Mouse (Mus musculus): Measurements from ENCODE around the gene Grin3b. TPM values are rescaled to one million over a fixed set of nuclear protein-coding genes. Genes with fewer than 3 reads are reported as not detected.

Gene Grin3b
- polyA plus RNA-seq, 1 experiment from 2014 or later: 0.50 TPM

GRCm38 (mm10) chr10:79940749-79941148 lies 29.8 kb upstream of the Grin3b start:
- no peak for ATAC-seq (replicated peaks)
- 78% methylated on average over 7 of the region's 7 CpGs for WGBS
- H3K4me3 ChIP-seq: no peak overlapping the region

GRCm38 (mm10) chr10:79942988-79943387 lies 27.5 kb upstream of the Grin3b start:
- no peak overlapping the region for H3K27ac ChIP-seq (replicated peaks)
- WGBS: 73% methylated on average over 1 of the region's 1 CpGs
- ATAC-seq (replicated peaks): no peak
- no peaks in the 10 kb centered on the region; the same call in 1 of the 2 replicates for H3K36me3 ChIP-seq
- H3K9me3 ChIP-seq: no peaks in the 10 kb centered on the region
- H3K4me1 ChIP-seq: peaks cover 12% of the 10 kb centered on the region
- H3K4me2 ChIP-seq (replicated peaks): no peak overlapping the region
- no peaks in the 10 kb centered on the region for H3K27me3 ChIP-seq
- no peak overlapping the region for H3K9ac ChIP-seq (replicated peaks)
- no peak overlapping the region for H3K4me3 ChIP-seq

More at GRCm38 (mm10) chr10:79940749-79941148, 29.8 kb upstream of the Grin3b start:
- Histone ChIP-seq H3K4me2 (replicated peaks) (no peak overlapping the region), H3K4me1 (peaks cover 18% of the 10 kb centered on the region), H3K36me3 (no peaks in the 10 kb centered on the region; the same call in 1 of the 2 replicates), H3K27ac (replicated peaks) (no peak overlapping the region), H3K9me3 (no peaks in the 10 kb centered on the region), H3K27me3 (no peaks in the 10 kb centered on the region), H3K9ac (replicated peaks) (no peak overlapping the region)

GRCm38 (mm10) chr10:79943471-79943901 lies 27.0 kb upstream of the Grin3b start:
- Histone ChIP-seq H3K27me3 (no peaks in the 10 kb centered on the region), H3K36me3 (no peaks in the 10 kb centered on the region; the same call in 1 of the 2 replicates), H3K9ac (replicated peaks) (no peak overlapping the region), H3K9me3 (no peaks in the 10 kb centered on the region), H3K4me2 (replicated peaks) (no peak overlapping the region), H3K4me3 (no peak overlapping the region), H3K27ac (replicated peaks) (no peak overlapping the region), H3K4me1 (peaks cover 12% of the 10 kb centered on the region)
- no peak for ATAC-seq (replicated peaks)
- WGBS: 74% methylated on average over 9 of the region's 9 CpGs

- no peak overlapping the region for H3K4me2 ChIP-seq (replicated peaks)
- peak overlapping the region; percentile 39 for H3K27ac ChIP-seq (replicated peaks)
- peaks cover 2% of the 10 kb centered on the region; the same call in 1 of the 2 replicates for H3K36me3 ChIP-seq
- H3K9me3 ChIP-seq: no peaks in the 10 kb centered on the region
- H3K4me3 ChIP-seq: no peak overlapping the region
- ATAC-seq (replicated peaks): peak; percentile 57; the same call in 1 of the 2 replicates
- no peaks in the 10 kb centered on the region for H3K27me3 ChIP-seq
- H3K9ac ChIP-seq (replicated peaks): no peak overlapping the region
- peaks cover 12% of the 10 kb centered on the region for H3K4me1 ChIP-seq
- 15% methylated on average over 16 of the region's 16 CpGs for WGBS
Observed at GRCm38 (mm10) chr10:79945507-79946234, 24.8 kb upstream of the Grin3b start.

GRCm38 (mm10) chr10:79946752-79947322 lies 23.7 kb upstream of the Grin3b start:
- ATAC-seq (replicated peaks): no peak
- H3K4me2 ChIP-seq (replicated peaks): no peak overlapping the region
- peaks cover 12% of the 10 kb centered on the region for H3K4me1 ChIP-seq
- H3K36me3 ChIP-seq: peaks cover 12% of the 10 kb centered on the region; the same call in 1 of the 2 replicates
- H3K9me3 ChIP-seq: no peaks in the 10 kb centered on the region
- H3K27me3 ChIP-seq: no peaks in the 10 kb centered on the region
- no peak overlapping the region; the same call in 1 of the 2 replicates for H3K9ac ChIP-seq (replicated peaks)
- no peak overlapping the region for H3K4me3 ChIP-seq
- 18% methylated on average over 7 of the region's 7 CpGs for WGBS
- H3K27ac ChIP-seq (replicated peaks): no peak overlapping the region

- no peak for ATAC-seq (replicated peaks)
- H3K9ac ChIP-seq (replicated peaks): no peak overlapping the region
- peaks cover 12% of the 10 kb centered on the region for H3K4me1 ChIP-seq
- H3K4me3 ChIP-seq: no peak overlapping the region
- H3K4me2 ChIP-seq (replicated peaks): no peak overlapping the region
- no peaks in the 10 kb centered on the region for H3K9me3 ChIP-seq
- H3K27ac ChIP-seq (replicated peaks): no peak overlapping the region
- no peaks in the 10 kb centered on the region for H3K27me3 ChIP-seq
- WGBS: 82% methylated on average over 6 of the region's 6 CpGs
- H3K36me3 ChIP-seq: peaks cover 12% of the 10 kb centered on the region; the same call in 1 of the 2 replicates
Observed at GRCm38 (mm10) chr10:79947502-79947901, 23.0 kb upstream of the Grin3b start.

- WGBS: 95% methylated on average over 4 of the region's 4 CpGs
- no peak overlapping the region for H3K4me2 ChIP-seq (replicated peaks)
- no peak overlapping the region for H3K9ac ChIP-seq (replicated peaks)
- H3K4me1 ChIP-seq: peaks cover 12% of the 10 kb centered on the region
- no peaks in the 10 kb centered on the region for H3K27me3 ChIP-seq
- peaks cover 16% of the 10 kb centered on the region; the same call in 1 of the 2 replicates for H3K36me3 ChIP-seq
- H3K27ac ChIP-seq (replicated peaks): no peak overlapping the region
- H3K4me3 ChIP-seq: no peak overlapping the region
- no peaks in the 10 kb centered on the region for H3K9me3 ChIP-seq
- ATAC-seq (replicated peaks): no peak
Observed at GRCm38 (mm10) chr10:79949873-79950272, 20.6 kb upstream of the Grin3b start.

- H3K4me3 ChIP-seq: no peak overlapping the region
- no peaks in the 10 kb centered on the region for H3K9me3 ChIP-seq
- no peak overlapping the region for H3K9ac ChIP-seq (replicated peaks)
- ATAC-seq (replicated peaks): no peak
- 83% methylated on average over 18 of the region's 18 CpGs for WGBS
- H3K4me2 ChIP-seq (replicated peaks): no peak overlapping the region
- no peak overlapping the region for H3K27ac ChIP-seq (replicated peaks)
- peaks cover 16% of the 10 kb centered on the region; the same call in 1 of the 2 replicates for H3K36me3 ChIP-seq
- peaks cover 7% of the 10 kb centered on the region for H3K4me1 ChIP-seq
- no peaks in the 10 kb centered on the region for H3K27me3 ChIP-seq
Observed at GRCm38 (mm10) chr10:79950661-79951060, 19.9 kb upstream of the Grin3b start.

- Histone ChIP-seq H3K4me2 (replicated peaks) (no peak overlapping the region), H3K4me3 (no peak overlapping the region), H3K36me3 (peaks cover 16% of the 10 kb centered on the region; the same call in 1 of the 2 replicates), H3K27me3 (no peaks in the 10 kb centered on the region), H3K27ac (replicated peaks) (no peak overlapping the region), H3K4me1 (no peaks in the 10 kb centered on the region), H3K9ac (replicated peaks) (no peak overlapping the region), H3K9me3 (no peaks in the 10 kb centered on the region)
- no peak for ATAC-seq (replicated peaks)
- WGBS: 78% methylated on average over 6 of the region's 6 CpGs
Observed at GRCm38 (mm10) chr10:79953946-79954345, 16.6 kb upstream of the Grin3b start.

- H3K36me3 ChIP-seq: peaks cover 14% of the 10 kb centered on the region; the same call in 1 of the 2 replicates
- H3K9me3 ChIP-seq: no peaks in the 10 kb centered on the region
- H3K9ac ChIP-seq (replicated peaks): no peak overlapping the region
- no peaks in the 10 kb centered on the region for H3K27me3 ChIP-seq
- no peak overlapping the region for H3K4me3 ChIP-seq
- no peak overlapping the region for H3K27ac ChIP-seq (replicated peaks)
- peaks cover 4% of the 10 kb centered on the region for H3K4me1 ChIP-seq
- WGBS: 77% methylated on average over 9 of the region's 9 CpGs
- ATAC-seq (replicated peaks): no peak
- H3K4me2 ChIP-seq (replicated peaks): no peak overlapping the region
Observed at GRCm38 (mm10) chr10:79955691-79956090, 14.8 kb upstream of the Grin3b start.

- Histone ChIP-seq H3K27me3 (no peaks in the 10 kb centered on the region), H3K9ac (replicated peaks) (no peak overlapping the region), H3K9me3 (no peaks in the 10 kb centered on the region), H3K4me2 (replicated peaks) (no peak overlapping the region), H3K36me3 (peaks cover 5% of the 10 kb centered on the region; the same call in 1 of the 2 replicates), H3K27ac (replicated peaks) (no peak overlapping the region), H3K4me3 (no peak overlapping the region), H3K4me1 (peaks cover 10% of the 10 kb centered on the region)
- no peak for ATAC-seq (replicated peaks)
- 16% methylated on average over 4 of the region's 4 CpGs for WGBS
Observed at GRCm38 (mm10) chr10:79956643-79957154, 13.8 kb upstream of the Grin3b start.

GRCm38 (mm10) chr10:79958140-79958816 lies 12.2 kb upstream of the Grin3b start:
- Histone ChIP-seq H3K36me3 (peaks cover 12% of the 10 kb centered on the region), H3K27me3 (no peaks in the 10 kb centered on the region), H3K27ac (replicated peaks) (no peak overlapping the region), H3K4me1 (peaks cover 10% of the 10 kb centered on the region), H3K9ac (replicated peaks) (no peak overlapping the region), H3K4me3 (no peak overlapping the region), H3K4me2 (replicated peaks) (no peak overlapping the region), H3K9me3 (no peaks in the 10 kb centered on the region)
- ATAC-seq (replicated peaks): no peak
- 16% methylated on average over 21 of the region's 21 CpGs for WGBS

Data from forebrain, embryonic 15.5 days (tissue).